Mouse (Mus musculus): Measurements from ENCODE around the gene Ccdc71. TPM values are rescaled to one million over a fixed set of nuclear protein-coding genes. Genes with fewer than 3 reads are reported as not detected.

Gene Ccdc71
- polyA plus RNA-seq, 1 experiment: 22.3 TPM

GRCm38 (mm10) chr9:108474528-108474927 lies 14.2 kb downstream of the Ccdc71 start:
- Histone ChIP-seq H3K27ac (ENCODE audit: insufficient read depth, low read length) (no peak overlapping the region), H3K4me1 (ENCODE audit: control insufficient read depth, insufficient read depth, low read length) (no peaks in the 10 kb centered on the region; the same call in none of the 2 replicates), H3K4me3 (ENCODE audit: insufficient read depth, low read length) (no peak overlapping the region)
- TF ChIP-seq POLR2A (IDR thresholded peaks at IDR 0.05; ENCODE audit: extremely low read depth, insufficient read depth, low read length) (no peak), CTCF (IDR thresholded peaks at IDR 0.05; ENCODE audit: extremely low read depth, insufficient read depth, low read length) (no peak)

- Histone ChIP-seq H3K27ac (ENCODE audit: insufficient read depth, low read length) (no peak overlapping the region; the same call in 1 of the 2 replicates), H3K4me3 (ENCODE audit: insufficient read depth, low read length) (peak overlapping the region; percentile 13; the same call in 1 of the 2 replicates), H3K4me1 (ENCODE audit: control insufficient read depth, insufficient read depth, low read length) (no peaks in the 10 kb centered on the region)
- no peak for TF ChIP-seq CTCF (IDR thresholded peaks at IDR 0.05; ENCODE audit: extremely low read depth, insufficient read depth, low read length)
- no peak for TF ChIP-seq POLR2A (IDR thresholded peaks at IDR 0.05; ENCODE audit: extremely low read depth, insufficient read depth, low read length)
Measured at GRCm38 (mm10) chr9:108478638-108479156, 18.4 kb downstream of the Ccdc71 start.

- no peak overlapping the region; the same call in 1 of the 2 replicates for H3K4me3 ChIP-seq (ENCODE audit: insufficient read depth, low read length)
- TF ChIP-seq CTCF (IDR thresholded peaks at IDR 0.05; ENCODE audit: extremely low read depth, insufficient read depth, low read length): no peak
- TF ChIP-seq POLR2A (IDR thresholded peaks at IDR 0.05; ENCODE audit: extremely low read depth, insufficient read depth, low read length): no peak
- no peak overlapping the region; the same call in 1 of the 2 replicates for H3K27ac ChIP-seq (ENCODE audit: insufficient read depth, low read length)
- H3K4me1 ChIP-seq (ENCODE audit: control insufficient read depth, insufficient read depth, low read length): no peaks in the 10 kb centered on the region
Measured at GRCm38 (mm10) chr9:108479241-108479640, 18.9 kb downstream of the Ccdc71 start.

GRCm38 (mm10) chr9:108479721-108480351 lies 19.5 kb downstream of the Ccdc71 start, which contains the start of gene Lamb2:
Lamb2 (plus strand) TSS chr9:108479736.
- Histone ChIP-seq H3K4me3 (ENCODE audit: insufficient read depth, low read length) (peak within 1 kb of the TSS; percentile 30), H3K27ac (ENCODE audit: insufficient read depth, low read length) (no peak within 1 kb of the TSS; the same call in none of the 2 replicates), H3K4me1 (ENCODE audit: control insufficient read depth, insufficient read depth, low read length) (no peaks in the 10 kb centered on the region)
- no peak for TF ChIP-seq CTCF (IDR thresholded peaks at IDR 0.05; ENCODE audit: extremely low read depth, insufficient read depth, low read length)
- TF ChIP-seq POLR2A (IDR thresholded peaks at IDR 0.05; ENCODE audit: extremely low read depth, insufficient read depth, low read length): no peak

GRCm38 (mm10) chr9:108480813-108481519 lies 20.6 kb downstream of the Ccdc71 start:
- no peak overlapping the region for H3K4me3 ChIP-seq (ENCODE audit: insufficient read depth, low read length)
- H3K4me1 ChIP-seq (ENCODE audit: control insufficient read depth, insufficient read depth, low read length): no peaks in the 10 kb centered on the region
- no peak overlapping the region for H3K27ac ChIP-seq (ENCODE audit: insufficient read depth, low read length)
- no peak for TF ChIP-seq POLR2A (IDR thresholded peaks at IDR 0.05; ENCODE audit: extremely low read depth, insufficient read depth, low read length)
- TF ChIP-seq CTCF (IDR thresholded peaks at IDR 0.05; ENCODE audit: extremely low read depth, insufficient read depth, low read length): no peak

GRCm38 (mm10) chr9:108481520-108482210 lies 21.3 kb downstream of the Ccdc71 start:
- Histone ChIP-seq H3K4me1 (ENCODE audit: control insufficient read depth, insufficient read depth, low read length) (no peaks in the 10 kb centered on the region), H3K4me3 (ENCODE audit: insufficient read depth, low read length) (no peak overlapping the region), H3K27ac (ENCODE audit: insufficient read depth, low read length) (no peak overlapping the region)
- TF ChIP-seq POLR2A (IDR thresholded peaks at IDR 0.05; ENCODE audit: extremely low read depth, insufficient read depth, low read length) (no peak), CTCF (IDR thresholded peaks at IDR 0.05; ENCODE audit: extremely low read depth, insufficient read depth, low read length) (no peak)

GRCm38 (mm10) chr9:108483051-108483790 lies 22.9 kb downstream of the Ccdc71 start:
- no peak overlapping the region for H3K4me3 ChIP-seq (ENCODE audit: insufficient read depth, low read length)
- TF ChIP-seq CTCF (IDR thresholded peaks at IDR 0.05; ENCODE audit: extremely low read depth, insufficient read depth, low read length) (no peak), POLR2A (IDR thresholded peaks at IDR 0.05; ENCODE audit: extremely low read depth, insufficient read depth, low read length) (no peak)
- no peak overlapping the region for H3K27ac ChIP-seq (ENCODE audit: insufficient read depth, low read length)
- no peaks in the 10 kb centered on the region for H3K4me1 ChIP-seq (ENCODE audit: control insufficient read depth, insufficient read depth, low read length)

GRCm38 (mm10) chr9:108484021-108484420 lies 23.7 kb downstream of the Ccdc71 start:
- TF ChIP-seq CTCF (IDR thresholded peaks at IDR 0.05; ENCODE audit: extremely low read depth, insufficient read depth, low read length): no peak
- no peak for TF ChIP-seq POLR2A (IDR thresholded peaks at IDR 0.05; ENCODE audit: extremely low read depth, insufficient read depth, low read length)
- Histone ChIP-seq H3K4me1 (ENCODE audit: control insufficient read depth, insufficient read depth, low read length) (no peaks in the 10 kb centered on the region), H3K27ac (ENCODE audit: insufficient read depth, low read length) (no peak overlapping the region), H3K4me3 (ENCODE audit: insufficient read depth, low read length) (no peak overlapping the region)

Data from cortical plate, adult 2 months (tissue).